Mouse (Mus musculus): ENCODE results near the gene Rbms2. TPM values are rescaled to one million over a fixed set of nuclear protein-coding genes. Genes with fewer than 3 reads are reported as not detected.

Rbms2 gene
- polyA plus RNA-seq, 1 experiment = 97.3 TPM

DNA sequence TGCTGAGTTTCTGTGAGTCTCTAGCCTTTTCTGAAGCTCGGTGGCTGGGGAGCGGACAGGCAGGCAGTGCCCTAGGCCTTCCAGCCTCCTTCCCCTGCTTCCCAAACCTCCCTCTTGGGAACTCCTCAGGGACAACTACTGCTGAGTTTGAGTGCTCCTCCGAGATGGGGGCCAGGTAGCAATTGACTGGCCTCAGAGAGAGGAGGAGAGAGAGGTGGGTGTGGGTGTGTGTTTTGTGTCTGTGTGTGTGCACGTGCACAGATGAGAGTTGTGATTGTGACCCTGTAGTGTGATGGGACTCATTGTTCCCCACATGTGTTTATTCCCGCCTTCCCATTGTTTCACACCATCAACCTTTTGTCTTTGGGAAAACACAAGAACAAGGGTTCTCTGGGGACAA is 52.6 kb downstream of the Rbms2 start:
- H3K79me2 ChIP-seq (ENCODE audit: control insufficient read depth, insufficient read depth) = no peaks in the 10 kb centered on the region
- TF ChIP-seq MYOD1 (IDR thresholded peaks at IDR 0.05; ENCODE audit: control insufficient read depth in 1 of 3, insufficient read length in 2 of 3, low read depth in 2 of 3) = no peak
- TF ChIP-seq POLR2A (IDR thresholded peaks at IDR 0.05; ENCODE audit: insufficient read length, low read depth) = peak; percentile 17
- TF ChIP-seq MYOG (IDR thresholded peaks at IDR 0.05; ENCODE audit: control insufficient read depth in 1 of 3, insufficient read depth in 1 of 3, insufficient read length in 2 of 3, low read depth in 2 of 3) = no peak
- no peak for TF ChIP-seq TCF12 (IDR thresholded peaks at IDR 0.05; ENCODE audit: insufficient read depth, poor library complexity, severe bottlenecking)
- TF ChIP-seq USF1 (IDR thresholded peaks at IDR 0.05; ENCODE audit: low read depth) = no peak
- no peak for TF ChIP-seq E2F4 (IDR thresholded peaks at IDR 0.05; ENCODE audit: insufficient read depth)
- no peak for TF ChIP-seq MAX (IDR thresholded peaks at IDR 0.05; ENCODE audit: low read depth)
- no peak for TF ChIP-seq REST (IDR thresholded peaks at IDR 0.05; ENCODE audit: insufficient read depth, insufficient read length)
- TF ChIP-seq POLR2AphosphoS2 (IDR thresholded peaks at IDR 0.05; ENCODE audit: insufficient read length, low read depth) = peak; percentile 65
- no peak overlapping the region for H3K4me3 ChIP-seq
- no peak overlapping the region for H3ac ChIP-seq (ENCODE audit: control insufficient read depth, insufficient read length)
- peaks cover 70% of the 10 kb centered on the region for H3K36me3 ChIP-seq (ENCODE audit: control insufficient read depth, insufficient read depth)
- H3K27me3 ChIP-seq (ENCODE audit: control insufficient read depth, insufficient read depth, insufficient read length) = no peaks in the 10 kb centered on the region
- no peak overlapping the region for H3K4me2 ChIP-seq (ENCODE audit: low read depth)

DNA sequence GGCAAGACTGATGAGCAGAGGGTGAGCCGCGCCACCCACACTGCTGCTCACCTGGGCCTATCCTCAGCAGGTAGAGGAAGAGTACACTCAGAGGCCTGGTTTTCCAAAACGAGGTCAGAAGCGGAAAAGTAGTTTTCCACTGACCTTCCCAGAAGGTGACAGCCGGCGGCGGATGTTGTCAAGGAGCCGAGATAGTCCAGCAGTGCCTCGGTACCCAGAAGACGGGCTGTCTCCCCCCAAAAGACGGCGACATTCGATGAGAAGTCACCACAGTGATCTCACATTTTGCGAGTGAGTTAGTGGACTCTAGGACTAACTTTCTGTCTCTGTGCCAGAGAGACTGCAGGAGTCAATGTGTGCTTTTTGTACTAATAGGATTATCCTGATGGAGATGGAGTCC is 54.1 kb downstream of the Rbms2 start:
- Histone ChIP-seq H3K36me3 (ENCODE audit: control insufficient read depth, insufficient read depth) (peaks cover 76% of the 10 kb centered on the region), H3K4me2 (ENCODE audit: low read depth) (no peak overlapping the region), H3K27me3 (ENCODE audit: control insufficient read depth, insufficient read depth, insufficient read length) (no peaks in the 10 kb centered on the region), H3K4me3 (no peak overlapping the region), H3K79me2 (ENCODE audit: control insufficient read depth, insufficient read depth) (no peaks in the 10 kb centered on the region), H3ac (ENCODE audit: control insufficient read depth, insufficient read length) (no peak overlapping the region)
- TF ChIP-seq MYOG (IDR thresholded peaks at IDR 0.05; ENCODE audit: control insufficient read depth in 1 of 3, insufficient read depth in 1 of 3, insufficient read length in 2 of 3, low read depth in 2 of 3) = no peak
- TF ChIP-seq SRF (IDR thresholded peaks at IDR 0.05; ENCODE audit: control insufficient read depth, insufficient read length, low read depth) = no peak
- peak; percentile 57 for TF ChIP-seq POLR2AphosphoS2 (IDR thresholded peaks at IDR 0.05; ENCODE audit: insufficient read length, low read depth)
- TF ChIP-seq TCF3 (IDR thresholded peaks at IDR 0.05; ENCODE audit: insufficient read length, low read depth) = no peak

DNA sequence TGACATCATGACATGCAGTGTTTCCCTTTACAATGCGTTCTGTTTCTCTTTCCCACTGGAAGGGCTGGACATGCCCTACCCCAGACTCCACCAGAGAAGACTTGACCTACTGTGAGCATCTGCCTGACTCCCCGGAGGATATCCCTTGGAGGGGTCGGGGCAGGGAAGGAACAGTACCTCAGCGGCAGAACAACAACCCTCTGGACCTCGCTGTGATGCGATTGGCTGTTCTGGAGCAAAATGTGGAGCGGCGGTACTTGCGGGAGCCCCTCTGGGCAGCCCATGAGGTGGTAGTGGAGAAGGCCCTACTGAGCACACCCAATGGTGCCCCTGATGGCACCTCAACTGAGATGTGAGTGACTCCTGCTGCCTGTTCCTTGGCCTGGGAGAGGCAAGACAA is 55.3 kb downstream of the Rbms2 start:
- TF ChIP-seq SRF (IDR thresholded peaks at IDR 0.05; ENCODE audit: control insufficient read depth, insufficient read length, low read depth) (no peak), USF1 (IDR thresholded peaks at IDR 0.05; ENCODE audit: low read depth) (no peak), MYOD1 (IDR thresholded peaks at IDR 0.05; ENCODE audit: control insufficient read depth in 1 of 3, insufficient read length in 2 of 3, low read depth in 2 of 3) (no peak), MAX (IDR thresholded peaks at IDR 0.05; ENCODE audit: low read depth) (no peak), MYOG (IDR thresholded peaks at IDR 0.05; ENCODE audit: control insufficient read depth in 1 of 3, insufficient read depth in 1 of 3, insufficient read length in 2 of 3, low read depth in 2 of 3) (no peak), E2F4 (IDR thresholded peaks at IDR 0.05; ENCODE audit: insufficient read depth) (no peak), POLR2AphosphoS2 (IDR thresholded peaks at IDR 0.05; ENCODE audit: insufficient read length, low read depth) (no peak), CEBPB (IDR thresholded peaks at IDR 0.05; ENCODE audit: insufficient read depth, poor library complexity, severe bottlenecking) (no peak), TCF3 (IDR thresholded peaks at IDR 0.05; ENCODE audit: insufficient read length, low read depth) (no peak), TCF12 (IDR thresholded peaks at IDR 0.05; ENCODE audit: insufficient read depth, poor library complexity, severe bottlenecking) (no peak), REST (IDR thresholded peaks at IDR 0.05; ENCODE audit: insufficient read depth, insufficient read length) (no peak), POLR2A (IDR thresholded peaks at IDR 0.05; ENCODE audit: insufficient read length, low read depth) (no peak)

GRCm38 (mm10) chr10:128123833-128124232 is 56.3 kb downstream of the Rbms2 start:
- Histone ChIP-seq H3K27me3 (ENCODE audit: control insufficient read depth, insufficient read depth, insufficient read length) (no peaks in the 10 kb centered on the region), H3K36me3 (ENCODE audit: control insufficient read depth, insufficient read depth) (peaks cover 70% of the 10 kb centered on the region), H3K4me2 (ENCODE audit: low read depth) (no peak overlapping the region), H3K79me2 (ENCODE audit: control insufficient read depth, insufficient read depth) (no peaks in the 10 kb centered on the region), H3ac (ENCODE audit: control insufficient read depth, insufficient read length) (no peak overlapping the region), H3K4me3 (no peak overlapping the region)
- TF ChIP-seq USF1 (IDR thresholded peaks at IDR 0.05; ENCODE audit: low read depth) (no peak), POLR2A (IDR thresholded peaks at IDR 0.05; ENCODE audit: insufficient read length, low read depth) (no peak), MYOG (IDR thresholded peaks at IDR 0.05; ENCODE audit: control insufficient read depth in 1 of 3, insufficient read depth in 1 of 3, insufficient read length in 2 of 3, low read depth in 2 of 3) (no peak), REST (IDR thresholded peaks at IDR 0.05; ENCODE audit: insufficient read depth, insufficient read length) (no peak), E2F4 (IDR thresholded peaks at IDR 0.05; ENCODE audit: insufficient read depth) (no peak)

More for the DNA sequence above, 55.3 kb downstream of the Rbms2 start:
- Histone ChIP-seq H3K27me3 (ENCODE audit: control insufficient read depth, insufficient read depth, insufficient read length) (no peaks in the 10 kb centered on the region), H3K36me3 (ENCODE audit: control insufficient read depth, insufficient read depth) (peaks cover 69% of the 10 kb centered on the region), H3ac (ENCODE audit: control insufficient read depth, insufficient read length) (no peak overlapping the region), H3K79me2 (ENCODE audit: control insufficient read depth, insufficient read depth) (no peaks in the 10 kb centered on the region), H3K4me3 (no peak overlapping the region), H3K4me2 (ENCODE audit: low read depth) (no peak overlapping the region)

GRCm38 (mm10) chr10:128111227-128111626 is 68.9 kb downstream of the Rbms2 start:
- H3K27me3 ChIP-seq (ENCODE audit: control insufficient read depth, insufficient read depth, insufficient read length) = no peaks in the 10 kb centered on the region
- H3K4me3 ChIP-seq = no peak overlapping the region
- TF ChIP-seq CEBPB (IDR thresholded peaks at IDR 0.05; ENCODE audit: insufficient read depth, poor library complexity, severe bottlenecking) (no peak), POLR2A (IDR thresholded peaks at IDR 0.05; ENCODE audit: insufficient read length, low read depth) (no peak), USF1 (IDR thresholded peaks at IDR 0.05; ENCODE audit: low read depth) (no peak), SRF (IDR thresholded peaks at IDR 0.05; ENCODE audit: control insufficient read depth, insufficient read length, low read depth) (no peak), MYOG (IDR thresholded peaks at IDR 0.05; ENCODE audit: control insufficient read depth in 1 of 3, insufficient read depth in 1 of 3, insufficient read length in 2 of 3, low read depth in 2 of 3) (no peak), TCF12 (IDR thresholded peaks at IDR 0.05; ENCODE audit: insufficient read depth, poor library complexity, severe bottlenecking) (no peak), MYOD1 (IDR thresholded peaks at IDR 0.05; ENCODE audit: control insufficient read depth in 1 of 3, insufficient read length in 2 of 3, low read depth in 2 of 3) (no peak), REST (IDR thresholded peaks at IDR 0.05; ENCODE audit: insufficient read depth, insufficient read length) (no peak), MAX (IDR thresholded peaks at IDR 0.05; ENCODE audit: low read depth) (no peak), POLR2AphosphoS2 (IDR thresholded peaks at IDR 0.05; ENCODE audit: insufficient read length, low read depth) (no peak), E2F4 (IDR thresholded peaks at IDR 0.05; ENCODE audit: insufficient read depth) (no peak), TCF3 (IDR thresholded peaks at IDR 0.05; ENCODE audit: insufficient read length, low read depth) (no peak)
- H3K4me2 ChIP-seq (ENCODE audit: low read depth) = no peak overlapping the region
- no peak overlapping the region for H3ac ChIP-seq (ENCODE audit: control insufficient read depth, insufficient read length)
- H3K36me3 ChIP-seq (ENCODE audit: control insufficient read depth, insufficient read depth) = peaks cover 38% of the 10 kb centered on the region
- H3K79me2 ChIP-seq (ENCODE audit: control insufficient read depth, insufficient read depth) = peaks cover 23% of the 10 kb centered on the region
